Mouse (Mus musculus) MEL (cell line): Measurements from ENCODE around the gene Fam221b. TPM values are rescaled to one million over a fixed set of nuclear protein-coding genes. Genes with fewer than 3 reads are reported as not detected.

Experiments
- DNase-seq: peaks from one replicate; pipeline ENCODE4 v3.0.0; 2011; ENCODE audit warnings: low read depth, low spot score
- H3K27ac ChIP-seq: 2 replicates; pipeline ENCODE4 v1.5.1; 2012; ENCODE audit warnings: low read depth, mild to moderate bottlenecking, control low read depth, low read length, moderate library complexity; ENCODE audit not compliant: control insufficient read depth
- H3K27me3 ChIP-seq, 2 experiments: fragments of 150-350 bp in 1 of 2; sonication (generic) in 1 of 2; 2 replicates each; pipeline ENCODE4 v1.6.1; 2012; ENCODE audit warnings: low read length in 2 of 2, mild to moderate bottlenecking in 2 of 2, improper control_type of control experiment in 1 of 2, moderate library complexity in 1 of 2; ENCODE audit not compliant: insufficient read depth in 2 of 2, control insufficient read depth in 1 of 2
- H3K36me3 ChIP-seq, 2 experiments: 2 replicates each; pipeline ENCODE4 v1.6.1; 2012 to 2014; ENCODE audit warnings: low read length in 2 of 2, improper control_type of control experiment in 1 of 2, inconsistent platforms in 1 of 2, mild to moderate bottlenecking in 1 of 2; ENCODE audit not compliant: insufficient read depth in 2 of 2, control insufficient read depth in 1 of 2
- H3K4me1 ChIP-seq, 2 experiments: fragments of 150-350 bp in 1 of 2; sonication (generic) in 1 of 2; 2 replicates each; pipeline ENCODE4 v1.6.1; 2012; ENCODE audit warnings: low read length in 2 of 2, improper control_type of control experiment in 1 of 2, mild to moderate bottlenecking in 1 of 2; ENCODE audit not compliant: insufficient read depth in 2 of 2, control insufficient read depth in 1 of 2
- H3K4me3 ChIP-seq, 2 experiments: fragments of 150-350 bp in 1 of 2; sonication (generic) in 1 of 2; 2 replicates each; pipeline ENCODE4 v1.5.1; 2012; ENCODE audit warnings: low read depth in 2 of 2, low read length in 2 of 2, mild to moderate bottlenecking in 2 of 2, moderate library complexity in 2 of 2, control low read depth in 1 of 2, improper control_type of control experiment in 1 of 2; ENCODE audit not compliant: control insufficient read depth in 1 of 2, insufficient read depth in 1 of 2
- H3K79me2 ChIP-seq: 2 replicates; pipeline ENCODE4 v1.6.1; 2012; ENCODE audit warnings: mild to moderate bottlenecking, low read length, moderate library complexity; ENCODE audit not compliant: control insufficient read depth, poor library complexity, insufficient read depth
- H3K9ac ChIP-seq: 2 replicates; pipeline ENCODE4 v1.6.1; 2012; ENCODE audit warnings: low read depth, mild to moderate bottlenecking, control low read depth, low read length, moderate library complexity; ENCODE audit not compliant: control insufficient read depth, poor library complexity, severe bottlenecking
- H3K9me3 ChIP-seq: fragments of 150-350 bp; sonication (generic); replicated peaks from 2 replicates; pipeline ENCODE4 v1.6.1; 2012; ENCODE audit warnings: mild to moderate bottlenecking, low read length, improper control_type of control experiment, moderate library complexity; ENCODE audit not compliant: insufficient read depth
- CTCF ChIP-seq, 3 experiments: IDR thresholded peaks in 2 of 3; conservative IDR thresholded peaks in 1 of 3; 2 replicates each; pipeline ENCODE4 v1.5.1; 2011 to 2012; ENCODE audit warnings: low read length in 3 of 3, low read depth in 2 of 3, mild to moderate bottlenecking in 2 of 3, improper control_type of control experiment in 1 of 3, inconsistent platforms in 1 of 3, mixed read lengths in 1 of 3, moderate library complexity in 1 of 3; ENCODE audit not compliant: control insufficient read depth in 1 of 3, insufficient read depth in 1 of 3, poor library complexity in 1 of 3, severe bottlenecking in 1 of 3
- ELF1 ChIP-seq: IDR thresholded peaks from 2 replicates; pipeline ENCODE4 v1.6.1; 2014; ENCODE audit warnings: low read depth, mild to moderate bottlenecking, inconsistent platforms, low read length, improper control_type of control experiment, moderate library complexity
- EP300 ChIP-seq, 2 experiments: IDR thresholded peaks; 2 replicates each; pipeline ENCODE4 v1.6.1; 2011; ENCODE audit warnings: improper control_type of control experiment in 2 of 2, low read length in 2 of 2, low read depth in 1 of 2, mild to moderate bottlenecking in 1 of 2
- ETS1 ChIP-seq: IDR thresholded peaks from 2 replicates; pipeline ENCODE4 v1.6.1; 2012; ENCODE audit warnings: low read depth, mild to moderate bottlenecking, inconsistent platforms, low read length, improper control_type of control experiment, moderate library complexity
- GABPA ChIP-seq: IDR thresholded peaks from 2 replicates; pipeline ENCODE4 v1.6.1; 2012; ENCODE audit warnings: low read depth, mild to moderate bottlenecking, inconsistent platforms, low read length, improper control_type of control experiment, moderate library complexity
- JUND ChIP-seq: IDR thresholded peaks from 2 replicates; pipeline ENCODE4 v1.6.1; 2011; ENCODE audit warnings: low read depth, mild to moderate bottlenecking, improper control_type of control experiment, low read length
- MEF2A ChIP-seq: IDR thresholded peaks from 2 replicates; pipeline ENCODE4 v1.6.1; 2014; ENCODE audit warnings: low read depth, mild to moderate bottlenecking, inconsistent platforms, low read length, improper control_type of control experiment; ENCODE audit not compliant: poor library complexity, insufficient replicate concordance, severe bottlenecking; ENCODE audit errors: extremely low read depth
- MXI1 ChIP-seq: IDR thresholded peaks from 2 replicates; pipeline ENCODE4 v1.6.1; 2011; ENCODE audit warnings: mild to moderate bottlenecking, low read depth, low read length, improper control_type of control experiment
- MYB ChIP-seq: IDR thresholded peaks from 2 replicates; pipeline ENCODE4 v1.6.1; 2011; ENCODE audit warnings: mild to moderate bottlenecking, low read depth, low read length, improper control_type of control experiment
- MYC ChIP-seq: IDR thresholded peaks from 2 replicates; pipeline ENCODE4 v1.6.1; 2011; ENCODE audit warnings: low read depth, mild to moderate bottlenecking, low read length, improper control_type of control experiment, moderate library complexity
- NELFE ChIP-seq: IDR thresholded peaks from 2 replicates; pipeline ENCODE4 v1.6.1; 2011; ENCODE audit warnings: low read depth, low read length, improper control_type of control experiment
- NRF1 ChIP-seq: IDR thresholded peaks from 2 replicates; pipeline ENCODE4 v1.6.1; 2014; ENCODE audit warnings: low read depth, mild to moderate bottlenecking, inconsistent platforms, low read length, improper control_type of control experiment, moderate library complexity; ENCODE audit not compliant: poor library complexity, insufficient read depth, severe bottlenecking
- POLR2A ChIP-seq, 2 experiments: IDR thresholded peaks; 2 replicates each; pipeline ENCODE4 v1.6.1; 2011 to 2012; ENCODE audit warnings: low read length in 2 of 2, mild to moderate bottlenecking in 2 of 2, control low read depth in 1 of 2, improper control_type of control experiment in 1 of 2, low read depth in 1 of 2, moderate library complexity in 1 of 2; ENCODE audit not compliant: control insufficient read depth in 1 of 2, insufficient read depth in 1 of 2, poor library complexity in 1 of 2
- POLR2AphosphoS2 ChIP-seq: IDR thresholded peaks from 2 replicates; pipeline ENCODE4 v1.6.1; 2011; ENCODE audit warnings: low read length, improper control_type of control experiment
- RAD21 ChIP-seq: IDR thresholded peaks from 2 replicates; pipeline ENCODE4 v1.6.1; 2011; ENCODE audit warnings: mild to moderate bottlenecking, low read depth, low read length, improper control_type of control experiment
- SIN3A ChIP-seq: IDR thresholded peaks from 2 replicates; pipeline ENCODE4 v1.6.1; 2012; ENCODE audit warnings: low read length, improper control_type of control experiment, inconsistent platforms
- TCF12 ChIP-seq: IDR thresholded peaks from 2 replicates; pipeline ENCODE4 v1.6.1; 2014; ENCODE audit warnings: low read depth, mild to moderate bottlenecking, inconsistent platforms, low read length, improper control_type of control experiment, moderate library complexity
- UBTF ChIP-seq: IDR thresholded peaks from 2 replicates; pipeline ENCODE4 v1.6.1; 2012; ENCODE audit warnings: low read depth, mild to moderate bottlenecking, inconsistent platforms, low read length, improper control_type of control experiment, moderate library complexity, borderline replicate concordance; ENCODE audit not compliant: insufficient read depth
- USF2 ChIP-seq, 2 experiments: IDR thresholded peaks; 2 replicates each; pipeline ENCODE4 v1.6.1; 2011 to 2012; ENCODE audit warnings: improper control_type of control experiment in 2 of 2, low read length in 2 of 2, borderline replicate concordance in 1 of 2, inconsistent platforms in 1 of 2, low read depth in 1 of 2, mild to moderate bottlenecking in 1 of 2; ENCODE audit not compliant: insufficient read depth in 1 of 2
- ZC3H11A ChIP-seq: IDR thresholded peaks from 2 replicates; pipeline ENCODE4 v1.6.1; 2012; ENCODE audit warnings: low read depth, mild to moderate bottlenecking, inconsistent platforms, low read length, improper control_type of control experiment
- polyA plus RNA-seq, 2 experiments: library from polyadenylated mRNA; stranded (reverse) in 1 of 2; unstranded in 1 of 2; fragments of >175 nt in 1 of 2; fragments of >200 nt in 1 of 2; gene quantifications; 2 replicates each; pipeline versions ENCODE4 v1.2.1 to v1.2.4; 2012; ENCODE audit warnings: low replicate concordance in 2 of 2, low read depth in 1 of 2; ENCODE audit not compliant: insufficient read length in 2 of 2, insufficient read depth in 1 of 2, missing spikeins in 1 of 2
- total RNA-seq: library from RNA; depleted of rRNA; stranded (reverse); fragments of 300-350 nt; gene quantifications from 2 replicates; pipeline ENCODE4 v1.2.3, GENCODE M21; 2012

Gene Fam221b
- total and polyA plus RNA-seq, 3 experiments, result 0.10 to 8.8 TPM; not detected in 1

DNA sequence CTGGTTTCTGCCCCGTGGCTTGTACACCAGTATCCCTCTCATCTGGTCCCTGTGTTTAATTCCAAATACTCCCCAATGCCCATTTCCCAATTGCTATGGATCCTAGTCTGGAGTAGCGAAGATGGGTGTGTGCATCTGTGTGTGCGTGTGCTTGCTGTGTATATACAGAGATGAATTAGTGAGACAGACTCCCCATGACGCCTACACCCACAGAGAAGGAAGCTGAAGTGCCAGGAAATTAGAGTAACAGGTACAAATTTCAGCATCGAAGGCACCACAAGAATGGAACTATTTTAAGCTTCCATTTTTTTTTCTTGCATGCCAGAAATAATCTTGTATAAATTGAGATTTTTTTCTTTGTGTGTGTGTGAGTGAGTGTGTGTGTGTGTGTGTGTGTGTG is 22.1 kb upstream of the Fam221b start:
- no peaks in the 10 kb centered on the region for H3K27me3 ChIP-seq
- no peak overlapping the region for H3K9ac ChIP-seq
- no peak overlapping the region for H3K4me3 ChIP-seq
- no peaks in the 10 kb centered on the region for H3K79me2 ChIP-seq
- no peaks in the 10 kb centered on the region for H3K9me3 ChIP-seq
- H3K27ac ChIP-seq, result no peak overlapping the region
- H3K36me3 ChIP-seq, result peaks cover 0 to 23% of the 10 kb centered on the region in 2 experiments; a peak in 2 of 4 replicates
- DNase-seq, result no peak
- H3K4me1 ChIP-seq, result peaks cover 4 to 28% of the 10 kb centered on the region in 2 experiments
- TF ChIP-seq POLR2AphosphoS2 (no peak), POLR2A (IDR thresholded peaks at IDR 0.05; ENCODE audit: control insufficient read depth in 1 of 2, insufficient read depth in 1 of 2, low read depth in 1 of 2, low read length in 2 of 2, poor library complexity in 1 of 2) (no peak), MYC (no peak), UBTF (no peak), EP300 (IDR thresholded peaks at IDR 0.05; ENCODE audit: low read depth in 1 of 2, low read length in 2 of 2) (no peak), CTCF (IDR thresholded peaks at IDR 0.05 in 2 of 3, conservative IDR thresholded peaks at IDR 0.05 in 1 of 3; ENCODE audit: control insufficient read depth in 1 of 3, insufficient read depth in 1 of 3, low read depth in 2 of 3, low read length in 3 of 3, poor library complexity in 1 of 3, severe bottlenecking in 1 of 3) (no peak), MXI1 (no peak), ETS1 (no peak), USF2 (IDR thresholded peaks at IDR 0.05; ENCODE audit: borderline replicate concordance in 1 of 2, insufficient read depth in 1 of 2, low read depth in 1 of 2, low read length in 2 of 2) (no peak), TCF12 (no peak), NRF1 (no peak)

DNA sequence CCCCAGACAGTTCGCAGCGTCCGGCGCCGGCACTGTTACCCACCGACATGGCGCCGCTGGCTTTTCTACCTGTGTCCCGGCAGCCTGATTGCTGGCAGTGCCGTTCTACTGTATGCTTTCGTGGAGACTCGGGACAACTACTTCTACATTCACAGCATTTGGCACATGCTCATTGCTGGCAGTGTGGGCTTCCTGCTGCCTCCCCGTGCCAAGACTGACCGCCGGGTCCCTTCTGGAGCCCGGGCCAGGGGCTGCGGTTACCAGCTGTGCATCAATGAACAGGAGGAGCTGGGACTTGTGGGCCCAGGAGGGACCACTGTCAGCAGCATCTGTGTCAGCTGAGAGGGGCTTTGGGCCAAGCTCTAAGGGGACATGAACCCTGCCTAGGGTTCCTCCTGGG is 21.1 kb upstream of the Fam221b start:
- H3K79me2 ChIP-seq, result no peaks in the 10 kb centered on the region
- H3K9ac ChIP-seq, result no peak overlapping the region
- no peak for TF ChIP-seq RAD21
- no peak for TF ChIP-seq ZC3H11A
- TF ChIP-seq SIN3A, result no peak
- TF ChIP-seq MEF2A, result no peak
- TF ChIP-seq NELFE, result no peak
- no peak for TF ChIP-seq ELF1
- TF ChIP-seq EP300 (IDR thresholded peaks at IDR 0.05; ENCODE audit: low read depth in 1 of 2, low read length in 2 of 2), result no peak
- TF ChIP-seq MYB, result no peak
- TF ChIP-seq GABPA, result no peak
- TF ChIP-seq JUND, result no peak
- no peaks in the 10 kb centered on the region for H3K9me3 ChIP-seq
- no peak for DNase-seq
- H3K27ac ChIP-seq, result no peak overlapping the region
- H3K4me1 ChIP-seq, result peaks cover 4 to 19% of the 10 kb centered on the region in 2 experiments
- no peaks in the 10 kb centered on the region for H3K27me3 ChIP-seq
- H3K36me3 ChIP-seq, result peaks cover 0 to 18% of the 10 kb centered on the region in 2 experiments; a peak in 2 of 4 replicates
- no peak overlapping the region for H3K4me3 ChIP-seq
